Mouse (Mus musculus) embryonic facial prominence, embryonic 14.5 days (tissue): ENCODE measurements around the gene Adam21. TPM values are rescaled to one million over a fixed set of nuclear protein-coding genes. Genes with fewer than 3 reads are reported as not detected.

Experiments
- ATAC-seq: fragments of 200-750 bp; cut with Nextera tagmentation; 2 replicates; pipeline ENCODE4 v1.8.0; 2017; ENCODE audit warnings: low read depth, moderate number of reproducible peaks, moderate TSS enrichment
- DNase-seq: peaks from one replicate; pipeline ENCODE4 v3.0.0-alpha.2; 2015; ENCODE audit warnings: low spot score
- H3K27ac ChIP-seq: fragments of 300-500 bp; sonication (generic); replicated peaks from 2 replicates; pipeline ENCODE4 v1.5.1; 2014; ENCODE audit warnings: low read depth, mild to moderate bottlenecking, low read length, moderate library complexity
- H3K27me3 ChIP-seq: fragments of 300-500 bp; sonication (generic); replicated peaks from 2 replicates; pipeline ENCODE4 v1.6.1; 2014; ENCODE audit warnings: low read length; ENCODE audit not compliant: control insufficient read depth, insufficient read depth
- H3K36me3 ChIP-seq: fragments of 300-500 bp; sonication (generic); 2 replicates; pipeline ENCODE4 v1.6.1; 2014; ENCODE audit warnings: low read length, mixed read lengths; ENCODE audit not compliant: control insufficient read depth, insufficient read depth
- H3K4me1 ChIP-seq: fragments of 300-500 bp; sonication (generic); 2 replicates; pipeline ENCODE4 v1.6.1; 2014; ENCODE audit warnings: antibody characterized with exemption, low read length; ENCODE audit not compliant: control insufficient read depth, insufficient read depth
- H3K4me2 ChIP-seq: fragments of 300-500 bp; sonication (generic); 2 replicates; pipeline ENCODE4 v1.6.1; 2014; ENCODE audit warnings: low read depth, mild to moderate bottlenecking, low read length, moderate library complexity, mixed read lengths
- H3K4me3 ChIP-seq: fragments of 300-500 bp; sonication (generic); 2 replicates; pipeline ENCODE4 v1.5.1; 2014; ENCODE audit warnings: low read depth, mild to moderate bottlenecking, low read length
- H3K9ac ChIP-seq: fragments of 300-500 bp; sonication (generic); 2 replicates; pipeline ENCODE4 v1.6.1; 2014; ENCODE audit warnings: low read depth, mild to moderate bottlenecking, low read length, moderate library complexity, mixed read lengths
- H3K9me3 ChIP-seq: fragments of 300-500 bp; sonication (generic); 2 replicates; pipeline ENCODE4 v1.6.1; 2016; ENCODE audit warnings: low read length; ENCODE audit not compliant: control insufficient read depth
- WGBS: fragments of 180-500 bp; shearing (Covaris S2); extraction: QIAGEN DNeasy Blood & Tissue Kit; methylation state at CpG from one replicate; pipeline ENCODE4 v1.1.7; 2014; 5-methylcytosine and 5-hydroxymethylcytosine counted together
- polyA plus RNA-seq: library from polyadenylated mRNA; unstranded; fragments of >200 nt; fragmentation: Nextera tagmentation; extraction: Ambion mirVana; gene quantifications from 2 replicates; pipeline ENCODE4 v1.2.1, GENCODE M21; 2014

The Adam21 gene
- 0.17 and 0.20 TPM in 2 replicates for polyA plus RNA-seq

GRCm38 (mm10) chr12:81568374-81568773, at the start of gene Adam21:
Adam21 (minus strand) TSS chr12:81568474.
- no peak within 1 kb of the TSS for H3K9ac ChIP-seq
- no peak within 1 kb of the TSS for H3K4me2 ChIP-seq
- DNase-seq (no peak), ATAC-seq (no peak)
- WGBS, result 94% methylated on average over 1 of the region's 1 CpGs
- H3K9me3 ChIP-seq, result no peaks in the 10 kb centered on the region
- no peak within 1 kb of the TSS for H3K4me3 ChIP-seq
- no peaks in the 10 kb centered on the region for H3K4me1 ChIP-seq
- H3K27me3 ChIP-seq, result no peaks in the 10 kb centered on the region
- peaks cover 19% of the 10 kb centered on the region for H3K36me3 ChIP-seq
- no peak within 1 kb of the TSS for H3K27ac ChIP-seq

- Histone ChIP-seq H3K4me2 (no peak overlapping the region), H3K9me3 (no peaks in the 10 kb centered on the region), H3K4me3 (no peak overlapping the region), H3K36me3 (no peaks in the 10 kb centered on the region), H3K27ac (no peak overlapping the region), H3K4me1 (no peaks in the 10 kb centered on the region), H3K9ac (no peak overlapping the region), H3K27me3 (no peaks in the 10 kb centered on the region)
- DNase-seq (no peak), ATAC-seq (no peak)
- WGBS, result 78% methylated on average over 7 of the region's 7 CpGs
Observed at GRCm38 (mm10) chr12:81616980-81617379, 48.7 kb upstream of the Adam21 start.

GRCm38 (mm10) chr12:81615807-81616206, 47.5 kb upstream of the Adam21 start:
- no peak for ATAC-seq
- no peak overlapping the region for H3K4me2 ChIP-seq
- 0 out of 2 replicates have a peak, but pooled peaks cover 4% of the 10 kb centered on the region for H3K27me3 ChIP-seq
- H3K4me1 ChIP-seq, result no peaks in the 10 kb centered on the region
- no peak for DNase-seq
- no peak overlapping the region for H3K4me3 ChIP-seq
- H3K9me3 ChIP-seq, result no peaks in the 10 kb centered on the region
- no peak overlapping the region for H3K9ac ChIP-seq
- WGBS, result 82% methylated on average over 6 of the region's 6 CpGs
- no peak overlapping the region for H3K27ac ChIP-seq
- no peaks in the 10 kb centered on the region for H3K36me3 ChIP-seq

- Histone ChIP-seq H3K9me3 (no peaks in the 10 kb centered on the region), H3K4me2 (no peak overlapping the region), H3K9ac (no peak overlapping the region), H3K27ac (no peak overlapping the region), H3K27me3 (0 out of 2 replicates have a peak, but pooled peaks cover 4% of the 10 kb centered on the region), H3K4me3 (no peak overlapping the region), H3K36me3 (no peaks in the 10 kb centered on the region), H3K4me1 (no peaks in the 10 kb centered on the region)
- DNase-seq, result no peak
- ATAC-seq, result no peak
Observed at GRCm38 (mm10) chr12:81609445-81609844, 41.2 kb upstream of the Adam21 start.

- Histone ChIP-seq H3K9ac (no peak overlapping the region), H3K27ac (no peak overlapping the region), H3K4me2 (no peak overlapping the region), H3K27me3 (no peaks in the 10 kb centered on the region; the same call in 1 of the 2 replicates), H3K4me1 (no peaks in the 10 kb centered on the region), H3K4me3 (no peak overlapping the region), H3K36me3 (no peaks in the 10 kb centered on the region), H3K9me3 (no peaks in the 10 kb centered on the region)
- DNase-seq, result peak; percentile 41
- 43% methylated on average over 5 of the region's 5 CpGs for WGBS
- no peak for ATAC-seq
Observed at GRCm38 (mm10) chr12:81604995-81605784, 36.9 kb upstream of the Adam21 start.

- WGBS, result 78% methylated on average over 8 of the region's 8 CpGs
- Histone ChIP-seq H3K9ac (no peak overlapping the region), H3K4me3 (no peak overlapping the region), H3K4me2 (no peak overlapping the region), H3K4me1 (peaks cover 8% of the 10 kb centered on the region), H3K27ac (no peak overlapping the region), H3K36me3 (no peaks in the 10 kb centered on the region), H3K27me3 (no peaks in the 10 kb centered on the region; the same call in 1 of the 2 replicates), H3K9me3 (no peaks in the 10 kb centered on the region)
- no peak for DNase-seq
- ATAC-seq, result no peak
Observed at GRCm38 (mm10) chr12:81596547-81597262, 28.4 kb upstream of the Adam21 start.

GRCm38 (mm10) chr12:81594902-81595671, 26.8 kb upstream of the Adam21 start, which contains the start of gene Med6:
Med6 (minus strand) TSS chr12:81595008.
- peaks cover 11% of the 10 kb centered on the region for H3K36me3 ChIP-seq
- peak within 1 kb of the TSS; percentile 91 for H3K4me2 ChIP-seq
- ATAC-seq (peak; percentile 99), DNase-seq (peak; percentile 98)
- peak within 1 kb of the TSS; percentile 35; the same call in 1 of the 2 replicates for H3K27ac ChIP-seq
- H3K4me3 ChIP-seq, result peak within 1 kb of the TSS; percentile 91
- H3K27me3 ChIP-seq, result no peaks in the 10 kb centered on the region; the same call in 1 of the 2 replicates
- WGBS, result 3% methylated on average over 35 of the region's 36 CpGs
- H3K9ac ChIP-seq, result peak within 1 kb of the TSS; percentile 86
- peaks cover 8% of the 10 kb centered on the region for H3K4me1 ChIP-seq
- no peaks in the 10 kb centered on the region for H3K9me3 ChIP-seq

GRCm38 (mm10) chr12:81567931-81568330, 343 bp downstream of the Adam21 start:
- no peaks in the 10 kb centered on the region for H3K27me3 ChIP-seq
- H3K4me1 ChIP-seq, result no peaks in the 10 kb centered on the region
- peaks cover 16% of the 10 kb centered on the region for H3K36me3 ChIP-seq
- H3K9ac ChIP-seq, result no peak overlapping the region
- H3K27ac ChIP-seq, result no peak overlapping the region
- no peak for DNase-seq
- H3K4me2 ChIP-seq, result no peak overlapping the region
- no peaks in the 10 kb centered on the region for H3K9me3 ChIP-seq
- ATAC-seq, result no peak
- no peak overlapping the region for H3K4me3 ChIP-seq
- 90% methylated on average over 5 of the region's 5 CpGs for WGBS
